Mouse (Mus musculus): Measurements from ENCODE around the gene Rpl35. TPM values are rescaled to one million over a fixed set of nuclear protein-coding genes. Genes with fewer than 3 reads are reported as not detected.

Gene Rpl35
- 585 and 607 TPM in 2 replicates for polyA plus RNA-seq (2015; fragmentation: Nextera tagmentation; extraction: Ambion mirVana)

DNA sequence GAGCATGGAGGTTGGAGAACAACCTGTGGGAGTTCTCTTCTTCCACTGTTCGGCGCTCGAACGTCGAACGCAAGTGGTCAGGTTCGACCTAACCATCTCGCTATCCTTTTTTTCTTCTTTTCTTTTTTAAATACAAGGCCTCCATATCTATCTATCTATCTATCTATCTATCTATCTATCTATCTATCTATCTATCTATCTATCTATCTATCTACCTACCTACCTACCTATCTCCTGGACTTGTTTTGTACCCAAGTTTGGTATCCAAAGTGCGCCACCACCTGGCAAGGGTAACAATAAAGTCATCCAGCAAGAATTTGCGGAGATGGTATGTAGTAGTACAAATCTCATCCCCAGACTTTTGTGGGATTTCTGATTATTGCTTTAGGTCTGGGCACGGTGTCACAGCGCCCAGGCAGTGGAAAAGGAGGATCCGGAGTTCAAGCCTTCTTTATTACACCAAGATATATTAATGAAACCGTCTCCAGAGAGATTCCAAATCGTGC is at the start of gene Rpl35:
Gene Rpl35 (minus strand): TSS at position 51 of the 506 bp plus-strand sequence.
- peak; percentile 60 for TF ChIP-seq CTCF (IDR thresholded peaks at IDR 0.05; ENCODE audit: low read depth)
- Histone ChIP-seq H3K4me2 (replicated peaks; ENCODE audit: low read depth) (peak within 1 kb of the TSS; percentile 87), H3K4me1 (replicated peaks; ENCODE audit: control insufficient read depth, insufficient read depth, low read length) (0 out of 2 replicates have a peak, but pooled peaks cover 8% of the 10 kb centered on the region), H3K4me3 (ENCODE audit: low read depth, low read length) (peak within 1 kb of the TSS; percentile 67), H3K36me3 (ENCODE audit: control insufficient read depth, insufficient read depth) (peaks cover 25% of the 10 kb centered on the region; the same call in 1 of the 2 replicates), H3K9me3 (ENCODE audit: control insufficient read depth) (no peaks in the 10 kb centered on the region), H3K27me3 (replicated peaks; ENCODE audit: control insufficient read depth, insufficient read depth, low read length) (no peaks in the 10 kb centered on the region), H3K27ac (ENCODE audit: low read depth, low read length) (peak within 1 kb of the TSS; percentile 83), H3K9ac (ENCODE audit: low read depth, low read length) (peak within 1 kb of the TSS; percentile 72)
- WGBS = 8% methylated on average over 15 of the region's 15 CpGs
- ATAC-seq = no peak

DNA sequence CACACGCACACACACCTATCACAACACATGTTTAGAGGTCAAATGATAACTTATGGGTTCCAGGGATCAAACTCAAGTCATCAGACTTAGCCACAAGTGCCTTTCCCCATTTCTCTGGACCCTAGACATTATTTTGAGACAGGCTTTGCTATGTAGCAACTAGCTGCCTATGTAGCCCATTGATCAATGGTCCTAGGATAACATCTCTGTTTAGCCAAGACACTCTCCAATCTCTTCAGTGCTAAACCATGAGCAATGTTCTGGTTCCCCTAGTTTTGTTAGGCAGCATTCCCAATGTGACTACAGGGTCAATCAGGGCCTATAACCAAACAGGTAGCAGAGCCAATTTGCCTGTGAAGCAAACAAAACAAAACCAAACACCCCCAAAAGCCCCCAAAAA is 43.1 kb upstream of the Rpl35 start:
- no peaks in the 10 kb centered on the region for H3K27me3 ChIP-seq (replicated peaks; ENCODE audit: control insufficient read depth, insufficient read depth, low read length)
- no peaks in the 10 kb centered on the region for H3K4me1 ChIP-seq (replicated peaks; ENCODE audit: control insufficient read depth, insufficient read depth, low read length)
- H3K9me3 ChIP-seq (ENCODE audit: control insufficient read depth) = no peaks in the 10 kb centered on the region
- WGBS = 97% methylated on average over 1 of the region's 1 CpGs
- TF ChIP-seq CTCF (IDR thresholded peaks at IDR 0.05; ENCODE audit: low read depth) = no peak
- no peak overlapping the region for H3K4me3 ChIP-seq (ENCODE audit: low read depth, low read length)
- H3K27ac ChIP-seq (ENCODE audit: low read depth, low read length) = no peak overlapping the region
- ATAC-seq = no peak
- H3K36me3 ChIP-seq (ENCODE audit: control insufficient read depth, insufficient read depth) = peaks cover 71% of the 10 kb centered on the region
- H3K9ac ChIP-seq (ENCODE audit: low read depth, low read length) = no peak overlapping the region
- no peak overlapping the region for H3K4me2 ChIP-seq (replicated peaks; ENCODE audit: low read depth)

DNA sequence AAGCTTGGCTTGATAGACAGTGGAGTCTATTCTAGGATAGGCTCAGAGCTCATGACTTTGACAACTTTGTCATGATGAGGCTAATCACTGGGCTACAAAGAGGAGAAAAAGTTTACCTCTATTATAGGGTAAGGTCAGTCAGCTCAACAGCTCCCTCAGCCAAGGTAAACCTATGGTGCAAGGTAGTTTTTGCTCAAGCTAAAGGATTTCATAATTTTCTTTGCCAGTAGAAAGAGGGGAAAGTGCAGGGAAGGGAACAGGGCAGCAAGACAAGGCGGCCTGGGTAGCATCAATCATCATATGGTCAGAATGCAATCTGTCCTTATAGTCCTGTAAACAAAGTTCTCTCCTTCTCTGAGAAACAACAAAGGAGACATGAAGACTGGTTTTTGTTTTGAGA is 34.8 kb upstream of the Rpl35 start:
- WGBS = 93% methylated on average over 1 of the region's 1 CpGs

DNA sequence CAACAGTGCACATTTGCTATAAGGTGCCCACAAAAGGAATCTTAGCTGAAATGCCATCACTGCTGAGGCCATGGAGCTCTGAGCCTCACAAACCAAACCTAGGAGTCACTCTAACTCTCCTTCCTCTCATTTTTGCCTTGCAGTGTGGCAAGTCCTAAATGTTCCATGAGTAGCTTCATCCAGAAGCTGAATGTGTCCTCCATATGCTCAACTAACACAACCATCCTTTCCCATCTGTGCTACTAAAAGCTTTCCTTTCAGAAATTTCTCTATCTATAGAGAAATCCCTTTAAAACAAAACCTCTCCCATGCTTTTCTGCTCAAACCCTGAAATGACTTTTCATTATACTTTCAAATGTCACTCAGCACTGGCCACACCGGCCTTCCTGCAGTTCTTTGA is 26.2 kb upstream of the Rpl35 start:
- WGBS = 94% methylated on average over 1 of the region's 1 CpGs
- no peaks in the 10 kb centered on the region for H3K9me3 ChIP-seq (ENCODE audit: control insufficient read depth)
- no peak overlapping the region for H3K27ac ChIP-seq (ENCODE audit: low read depth, low read length)
- H3K9ac ChIP-seq (ENCODE audit: low read depth, low read length) = no peak overlapping the region
- TF ChIP-seq CTCF (IDR thresholded peaks at IDR 0.05; ENCODE audit: low read depth) = no peak
- no peaks in the 10 kb centered on the region for H3K27me3 ChIP-seq (replicated peaks; ENCODE audit: control insufficient read depth, insufficient read depth, low read length)
- no peak for ATAC-seq
- H3K4me2 ChIP-seq (replicated peaks; ENCODE audit: low read depth) = no peak overlapping the region
- H3K4me1 ChIP-seq (replicated peaks; ENCODE audit: control insufficient read depth, insufficient read depth, low read length) = no peaks in the 10 kb centered on the region
- H3K36me3 ChIP-seq (ENCODE audit: control insufficient read depth, insufficient read depth) = peaks cover 69% of the 10 kb centered on the region
- H3K4me3 ChIP-seq (ENCODE audit: low read depth, low read length) = no peak overlapping the region

More for the DNA sequence above, 34.8 kb upstream of the Rpl35 start:
- H3K4me1 ChIP-seq (replicated peaks; ENCODE audit: control insufficient read depth, insufficient read depth, low read length) = no peaks in the 10 kb centered on the region
- H3K27ac ChIP-seq (ENCODE audit: low read depth, low read length) = no peak overlapping the region
- no peak for TF ChIP-seq CTCF (IDR thresholded peaks at IDR 0.05; ENCODE audit: low read depth)
- no peak for ATAC-seq
- H3K27me3 ChIP-seq (replicated peaks; ENCODE audit: control insufficient read depth, insufficient read depth, low read length) = no peaks in the 10 kb centered on the region
- peaks cover 66% of the 10 kb centered on the region for H3K36me3 ChIP-seq (ENCODE audit: control insufficient read depth, insufficient read depth)
- H3K4me2 ChIP-seq (replicated peaks; ENCODE audit: low read depth) = no peak overlapping the region
- H3K9me3 ChIP-seq (ENCODE audit: control insufficient read depth) = no peaks in the 10 kb centered on the region
- no peak overlapping the region for H3K9ac ChIP-seq (ENCODE audit: low read depth, low read length)
- no peak overlapping the region for H3K4me3 ChIP-seq (ENCODE audit: low read depth, low read length)

DNA sequence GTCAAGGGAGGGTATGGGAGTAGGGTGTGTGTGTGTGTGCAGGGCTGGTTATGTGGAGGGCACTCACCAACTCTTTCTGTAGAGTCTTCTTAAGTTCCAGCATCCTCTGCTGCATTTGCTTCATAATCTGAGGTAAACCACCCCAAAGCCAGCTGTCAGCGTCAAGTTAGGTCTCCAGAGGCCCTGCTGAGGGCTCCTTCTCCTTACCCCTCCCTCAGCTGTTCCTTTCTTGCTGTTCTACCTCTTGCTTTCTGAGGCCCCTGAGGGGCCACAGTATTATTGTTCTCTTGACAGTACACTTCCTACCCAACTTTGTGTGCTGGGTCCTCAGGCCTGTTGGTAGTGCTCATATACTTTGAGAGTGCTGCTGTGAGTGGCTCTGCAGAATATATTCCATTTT is 14.6 kb upstream of the Rpl35 start:
- 100% methylated on average over 1 of the region's 1 CpGs for WGBS
- peaks cover 83% of the 10 kb centered on the region for H3K36me3 ChIP-seq (ENCODE audit: control insufficient read depth, insufficient read depth)

DNA sequence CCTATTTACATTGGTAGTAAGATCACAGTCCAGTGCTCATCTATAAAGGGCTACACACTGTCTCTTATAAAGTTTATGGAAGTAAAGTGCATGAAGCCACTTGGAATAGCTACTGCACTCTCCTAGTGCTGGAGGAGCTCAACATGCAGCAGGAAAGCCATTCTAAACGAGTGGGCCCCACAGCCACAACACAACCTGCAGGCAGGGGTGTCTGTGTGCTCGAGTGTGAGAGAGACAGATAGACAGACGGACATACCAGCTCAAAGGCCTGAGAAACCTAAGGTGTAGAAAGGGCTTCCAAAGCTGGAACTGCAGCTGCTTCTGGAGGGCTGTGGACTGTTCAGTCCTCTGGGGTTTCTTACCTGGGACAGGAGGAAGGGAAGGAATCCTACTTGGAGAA is 11.2 kb upstream of the Rpl35 start:
- no peaks in the 10 kb centered on the region for H3K9me3 ChIP-seq (ENCODE audit: control insufficient read depth)
- no peak overlapping the region for H3K27ac ChIP-seq (ENCODE audit: low read depth, low read length)
- no peaks in the 10 kb centered on the region for H3K4me1 ChIP-seq (replicated peaks; ENCODE audit: control insufficient read depth, insufficient read depth, low read length)
- TF ChIP-seq CTCF (IDR thresholded peaks at IDR 0.05; ENCODE audit: low read depth) = no peak
- H3K27me3 ChIP-seq (replicated peaks; ENCODE audit: control insufficient read depth, insufficient read depth, low read length) = no peaks in the 10 kb centered on the region
- no peak overlapping the region for H3K9ac ChIP-seq (ENCODE audit: low read depth, low read length)
- no peak overlapping the region for H3K4me2 ChIP-seq (replicated peaks; ENCODE audit: low read depth)
- ATAC-seq = no peak
- no peak overlapping the region for H3K4me3 ChIP-seq (ENCODE audit: low read depth, low read length)
- H3K36me3 ChIP-seq (ENCODE audit: control insufficient read depth, insufficient read depth) = peaks cover 82% of the 10 kb centered on the region
- 73% methylated on average over 3 of the region's 3 CpGs for WGBS

More for the DNA sequence above, 14.6 kb upstream of the Rpl35 start:
- Histone ChIP-seq H3K27ac (ENCODE audit: low read depth, low read length) (no peak overlapping the region), H3K27me3 (replicated peaks; ENCODE audit: control insufficient read depth, insufficient read depth, low read length) (no peaks in the 10 kb centered on the region), H3K9ac (ENCODE audit: low read depth, low read length) (no peak overlapping the region), H3K4me3 (ENCODE audit: low read depth, low read length) (no peak overlapping the region), H3K4me1 (replicated peaks; ENCODE audit: control insufficient read depth, insufficient read depth, low read length) (no peaks in the 10 kb centered on the region), H3K9me3 (ENCODE audit: control insufficient read depth) (no peaks in the 10 kb centered on the region), H3K4me2 (replicated peaks; ENCODE audit: low read depth) (no peak overlapping the region)
- ATAC-seq = no peak
- TF ChIP-seq CTCF (IDR thresholded peaks at IDR 0.05; ENCODE audit: low read depth) = no peak
